Mouse (Mus musculus) heart, embryonic 14.5 days (tissue): ENCODE data around the gene Lrrk2. TPM values are rescaled to one million over a fixed set of nuclear protein-coding genes. Genes with fewer than 3 reads are reported as not detected.

Source experiments
- ATAC-seq: fragments of 200-750 bp; cut with Nextera tagmentation; 2 replicates; pipeline ENCODE4 v1.8.0; 2017; ENCODE audit warnings: low read depth, moderate TSS enrichment; ENCODE audit not compliant: insufficient number of reproducible peaks, insufficient read depth, low FRiP score
- H3K27ac ChIP-seq, 2 experiments: fragments of 200-500 bp in 1 of 2; fragments of 300-500 bp in 1 of 2; sonication (generic) in 1 of 2; replicated peaks in 1 of 2; 2 replicates each; pipeline ENCODE4 v1.5.1; 2012 to 2014; ENCODE audit warnings: low read depth in 2 of 2, low read length in 2 of 2, control low read depth in 1 of 2, mild to moderate bottlenecking in 1 of 2, mixed read lengths in 1 of 2; ENCODE audit not compliant: control insufficient read depth in 1 of 2, insufficient read depth in 1 of 2
- H3K27me3 ChIP-seq: fragments of 300-500 bp; sonication (generic); 2 replicates; pipeline ENCODE4 v1.6.1; 2014; ENCODE audit warnings: mild to moderate bottlenecking, low read length, control low read depth; ENCODE audit not compliant: control insufficient read depth, insufficient read depth
- H3K36me3 ChIP-seq: fragments of 300-500 bp; sonication (generic); 2 replicates; pipeline ENCODE4 v1.6.1; 2014; ENCODE audit warnings: mild to moderate bottlenecking, control low read depth, low read length, mixed read lengths; ENCODE audit not compliant: control insufficient read depth, insufficient read depth
- H3K4me1 ChIP-seq, 2 experiments: fragments of 200-500 bp in 1 of 2; fragments of 300-500 bp in 1 of 2; sonication (generic) in 1 of 2; 2 replicates each; pipeline ENCODE4 v1.6.1; 2012 to 2014; ENCODE audit warnings: low read length in 2 of 2, control low read depth in 1 of 2, mixed read lengths in 1 of 2; ENCODE audit not compliant: control insufficient read depth in 2 of 2, insufficient read depth in 2 of 2
- H3K4me2 ChIP-seq: fragments of 300-500 bp; sonication (generic); 2 replicates; pipeline ENCODE4 v1.6.1; 2014; ENCODE audit warnings: mild to moderate bottlenecking, low read length
- H3K4me3 ChIP-seq, 2 experiments: fragments of 200-500 bp in 1 of 2; fragments of 300-500 bp in 1 of 2; sonication (generic) in 1 of 2; 2 replicates each; pipeline ENCODE4 v1.5.1; 2012 to 2014; ENCODE audit warnings: low read length in 2 of 2, mild to moderate bottlenecking in 2 of 2, control low read depth in 1 of 2, low read depth in 1 of 2, moderate library complexity in 1 of 2; ENCODE audit not compliant: control insufficient read depth in 1 of 2, insufficient read depth in 1 of 2
- H3K9ac ChIP-seq: fragments of 300-500 bp; sonication (generic); 2 replicates; pipeline ENCODE4 v1.6.1; 2014; ENCODE audit warnings: mild to moderate bottlenecking, low read length
- H3K9me3 ChIP-seq: fragments of 300-500 bp; sonication (generic); 2 replicates; pipeline ENCODE4 v1.6.1; 2016; ENCODE audit warnings: low read length, control low read depth; ENCODE audit not compliant: control insufficient read depth
- WGBS: fragments of 180-500 bp; shearing (Covaris S2); extraction: QIAGEN DNeasy Blood & Tissue Kit; methylation state at CpG from one replicate; pipeline ENCODE4 v1.1.7; 2014; 5-methylcytosine and 5-hydroxymethylcytosine counted together
- polyA plus RNA-seq: library from polyadenylated mRNA; unstranded; fragments of >200 nt; fragmentation: Nextera tagmentation; extraction: Ambion mirVana; gene quantifications from 2 replicates; pipeline ENCODE4 v1.2.1, GENCODE M21; 2014

Lrrk2 gene
- polyA plus RNA-seq, result 6.6 and 8.3 TPM in 2 replicates

- H3K27me3 ChIP-seq, result no peaks in the 10 kb centered on the region
- H3K36me3 ChIP-seq, result no peaks in the 10 kb centered on the region
- 3% methylated on average over 40 of the region's 40 CpGs for WGBS
- peak within 1 kb of the TSS; percentile 82 for H3K4me2 ChIP-seq
- peak within 1 kb of the TSS; percentile 87 to 92 for H3K27ac ChIP-seq
- peak within 1 kb of the TSS; percentile 57 to 69 for H3K4me3 ChIP-seq
- peaks cover 0 to 10% of the 10 kb centered on the region in 2 experiments; a peak in 1 of 4 replicates for H3K4me1 ChIP-seq
- ATAC-seq, result peak; percentile 96
- peak within 1 kb of the TSS; percentile 75 for H3K9ac ChIP-seq
- H3K9me3 ChIP-seq, result no peaks in the 10 kb centered on the region
These were observed at the start of gene Lrrk2 for GRCm38 (mm10) chr15:91672645-91673568. Gene Lrrk2 (plus strand): TSS chr15:91673175.

- Histone ChIP-seq H3K9ac (no peak overlapping the region), H3K27me3 (no peaks in the 10 kb centered on the region), H3K4me3 (no peak overlapping the region), H3K4me2 (no peak overlapping the region), H3K9me3 (no peaks in the 10 kb centered on the region), H3K27ac (no peak overlapping the region), H3K4me1 (no peaks in the 10 kb centered on the region), H3K36me3 (no peaks in the 10 kb centered on the region)
- 83% methylated on average over 2 of the region's 2 CpGs for WGBS
- no peak for ATAC-seq
These were observed 48.5 kb upstream of the Lrrk2 start for GRCm38 (mm10) chr15:91624475-91624874.

- H3K27ac ChIP-seq, result no peak overlapping the region
- no peak for ATAC-seq
- H3K9me3 ChIP-seq, result no peaks in the 10 kb centered on the region
- no peak overlapping the region for H3K4me3 ChIP-seq
- H3K4me2 ChIP-seq, result no peak overlapping the region
- H3K4me1 ChIP-seq, result no peaks in the 10 kb centered on the region
- no peak overlapping the region for H3K9ac ChIP-seq
- 75% methylated on average over 3 of the region's 3 CpGs for WGBS
- no peaks in the 10 kb centered on the region for H3K27me3 ChIP-seq
- H3K36me3 ChIP-seq, result no peaks in the 10 kb centered on the region
These were observed 43.8 kb upstream of the Lrrk2 start for GRCm38 (mm10) chr15:91629137-91629536.

GRCm38 (mm10) chr15:91632473-91632872 lies 40.5 kb upstream of the Lrrk2 start:
- no peaks in the 10 kb centered on the region for H3K36me3 ChIP-seq
- H3K9ac ChIP-seq, result no peak overlapping the region
- no peak overlapping the region for H3K4me3 ChIP-seq
- no peaks in the 10 kb centered on the region for H3K9me3 ChIP-seq
- H3K27ac ChIP-seq, result no peak overlapping the region
- WGBS, result 69% methylated on average over 4 of the region's 4 CpGs
- H3K27me3 ChIP-seq, result no peaks in the 10 kb centered on the region
- no peak for ATAC-seq
- no peak overlapping the region for H3K4me2 ChIP-seq
- H3K4me1 ChIP-seq, result no peaks in the 10 kb centered on the region

- Histone ChIP-seq H3K9ac (no peak overlapping the region), H3K9me3 (no peaks in the 10 kb centered on the region), H3K27ac (no peak overlapping the region), H3K27me3 (no peaks in the 10 kb centered on the region), H3K4me1 (no peaks in the 10 kb centered on the region), H3K36me3 (no peaks in the 10 kb centered on the region), H3K4me3 (no peak overlapping the region), H3K4me2 (no peak overlapping the region)
- WGBS, result 73% methylated on average over 9 of the region's 9 CpGs
- no peak for ATAC-seq
These were observed 39.9 kb upstream of the Lrrk2 start for GRCm38 (mm10) chr15:91633051-91633450.

- no peaks in the 10 kb centered on the region for H3K36me3 ChIP-seq
- no peak overlapping the region for H3K4me3 ChIP-seq
- ATAC-seq, result no peak
- H3K27ac ChIP-seq, result no peak overlapping the region
- H3K4me2 ChIP-seq, result no peak overlapping the region
- no peaks in the 10 kb centered on the region for H3K4me1 ChIP-seq
- H3K27me3 ChIP-seq, result no peaks in the 10 kb centered on the region
- H3K9me3 ChIP-seq, result no peaks in the 10 kb centered on the region
- no peak overlapping the region for H3K9ac ChIP-seq
- 71% methylated on average over 6 of the region's 6 CpGs for WGBS
These were observed 39.2 kb upstream of the Lrrk2 start for GRCm38 (mm10) chr15:91633806-91634205.

- no peak for ATAC-seq
- no peaks in the 10 kb centered on the region for H3K9me3 ChIP-seq
- no peaks in the 10 kb centered on the region for H3K27me3 ChIP-seq
- no peaks in the 10 kb centered on the region for H3K4me1 ChIP-seq
- no peak overlapping the region for H3K4me3 ChIP-seq
- no peak overlapping the region for H3K9ac ChIP-seq
- H3K27ac ChIP-seq, result no peak overlapping the region
- 82% methylated on average over 8 of the region's 8 CpGs for WGBS
- no peak overlapping the region for H3K4me2 ChIP-seq
- no peaks in the 10 kb centered on the region for H3K36me3 ChIP-seq
These were observed 38.7 kb upstream of the Lrrk2 start for GRCm38 (mm10) chr15:91634236-91634635.
